8 mouse cellular contexts compared by ENCODE assay signal in the genomic region with DNA sequence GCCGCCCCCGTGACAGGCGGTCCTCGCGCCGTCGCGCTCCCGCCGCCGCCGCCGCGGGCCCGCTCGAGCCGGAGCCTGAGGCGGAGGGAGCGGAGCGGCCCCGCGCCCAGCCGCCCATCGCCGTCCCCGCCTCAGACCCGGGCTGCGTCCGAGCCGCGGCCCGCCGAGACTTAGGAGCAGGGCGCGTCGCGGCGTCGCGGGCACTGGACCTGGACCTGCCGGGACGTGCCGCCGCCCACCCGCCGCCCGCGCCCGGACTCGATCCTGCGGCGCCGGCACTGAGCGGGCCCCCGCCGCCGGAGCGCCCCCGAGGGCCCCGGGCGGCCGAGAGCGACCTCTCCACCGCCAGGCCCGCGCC. TPM values are rescaled to one million over a fixed set of nuclear protein-coding genes. Genes with fewer than 3 reads are reported as not detected.
A peak's percentile ranks its signal among the peaks of the same experiment; 100 is the strongest.
DNase-seq lines count a peak whose midpoint lies in the region; ATAC-seq and TF ChIP-seq lines count a peak whose summit lies in the region.

No protein-coding gene starts in this region.

- under 1% methylated on average over 64 of the region's 66 CpGs for WGBS in cerebellum, adult 2 months
- under 1% methylated on average over 55 of the region's 66 CpGs for WGBS in intestine, embryonic 16.5 days
- 0% methylated on average over 7 of the region's 66 CpGs for WGBS in neural tube, embryonic 14.5 days

- H3K4me2 ChIP-seq in intestine, embryonic 16.5 days (ENCODE audit: low read depth, low read length), result peak overlapping the region; percentile 92
- H3K4me2 ChIP-seq in neural tube, embryonic 14.5 days (ENCODE audit: low read depth, low read length), result peak overlapping the region; percentile 90

- peak overlapping the region; percentile 88 for H3K27ac ChIP-seq in cerebellum, adult 2 months (ENCODE audit: insufficient read depth, low read length)
- peak overlapping the region; percentile 93 for H3K27ac ChIP-seq in intestine, embryonic 16.5 days (ENCODE audit: low read length)
- peak overlapping the region; percentile 97 for H3K27ac ChIP-seq in neural tube, embryonic 14.5 days (ENCODE audit: low read depth, low read length)

- no peaks in the 10 kb centered on the region for H3K36me3 ChIP-seq in megakaryocyte, embryonic 14.5 days (replicated peaks; ENCODE audit: low read length)
- H3K36me3 ChIP-seq in intestine, embryonic 16.5 days (ENCODE audit: control insufficient read depth, insufficient read depth, low read length), result no peaks in the 10 kb centered on the region
- no peaks in the 10 kb centered on the region for H3K36me3 ChIP-seq in neural tube, embryonic 14.5 days (ENCODE audit: control insufficient read depth, insufficient read depth, low read length)

- H3K9ac ChIP-seq in intestine, embryonic 16.5 days (ENCODE audit: low read depth, low read length), result peak overlapping the region; percentile 94
- peak overlapping the region; percentile 99 for H3K9ac ChIP-seq in neural tube, embryonic 14.5 days (replicated peaks; ENCODE audit: low read depth, low read length)

- no peak for ATAC-seq in megakaryocyte, adult 5-6 weeks (ENCODE audit: poor library complexity, severe bottlenecking)
- peak; percentile 54 for ATAC-seq in intestine, embryonic 16.5 days
- ATAC-seq in neural tube, embryonic 14.5 days (ENCODE audit: low read depth), result peak; percentile 16

- peak overlapping the region; percentile 91 for H3K4me3 ChIP-seq in cerebellum, adult 2 months (replicated peaks; ENCODE audit: insufficient read depth, low read depth, low read length)
- H3K4me3 ChIP-seq in megakaryocyte, embryonic 14.5 days (replicated peaks), result peak overlapping the region; percentile 92
- H3K4me3 ChIP-seq in intestine, embryonic 16.5 days (ENCODE audit: low read length), result peak overlapping the region; percentile 82
- H3K4me3 ChIP-seq in neural tube, embryonic 14.5 days (ENCODE audit: low read depth, low read length), result peak overlapping the region; percentile 81

- H3K9me3 ChIP-seq in megakaryocyte, embryonic 14.5 days, result 0 out of 2 replicates have a peak, but pooled peaks cover 7% of the 10 kb centered on the region
- no peaks in the 10 kb centered on the region for H3K9me3 ChIP-seq in intestine, embryonic 16.5 days (ENCODE audit: control insufficient read depth, low read length)
- no peaks in the 10 kb centered on the region for H3K9me3 ChIP-seq in neural tube, embryonic 14.5 days (ENCODE audit: control insufficient read depth, low read length)

- peaks cover 6% of the 10 kb centered on the region for H3K4me1 ChIP-seq in cerebellum, adult 2 months (ENCODE audit: control insufficient read depth, insufficient read depth, low read length)
- H3K4me1 ChIP-seq in megakaryocyte, embryonic 14.5 days, result peaks cover 31% of the 10 kb centered on the region
- H3K4me1 ChIP-seq in intestine, embryonic 16.5 days (ENCODE audit: control insufficient read depth, insufficient read depth, low read length), result peaks cover 13% of the 10 kb centered on the region
- peaks cover 33% of the 10 kb centered on the region for H3K4me1 ChIP-seq in neural tube, embryonic 14.5 days (ENCODE audit: control insufficient read depth, insufficient read depth, low read length)

- DNase-seq in cerebellum, adult 2 months, result peak in 1 of 2 experiments; percentile 53
- DNase-seq in cerebellum, adult 8-10 months, result no peak
- no peak for DNase-seq in right cerebral cortex, postnatal 10 days (ENCODE audit: low spot score in 2 of 2)
- DNase-seq in cerebellum, adult 11 months, result no peak

- no peak for TF ChIP-seq POLR2A in cerebellum, adult 2 months (IDR thresholded peaks at IDR 0.05; ENCODE audit: borderline replicate concordance, insufficient read depth, low read length)

- TF ChIP-seq CTCF in cerebellum, adult 2 months (IDR thresholded peaks at IDR 0.05; ENCODE audit: borderline replicate concordance, insufficient read depth, low read depth, low read length), result no peak

- no peaks in the 10 kb centered on the region for H3K27me3 ChIP-seq in cerebellum, adult 2 months (ENCODE audit: control insufficient read depth, insufficient read depth, low read length)
- H3K27me3 ChIP-seq in megakaryocyte, embryonic 14.5 days (replicated peaks), result peaks cover 45% of the 10 kb centered on the region
- H3K27me3 ChIP-seq in intestine, embryonic 16.5 days (replicated peaks; ENCODE audit: control insufficient read depth, insufficient read depth, low read length), result 0 out of 2 replicates have a peak, but pooled peaks cover 2% of the 10 kb centered on the region
- no peaks in the 10 kb centered on the region; the same call in 1 of the 2 replicates for H3K27me3 ChIP-seq in neural tube, embryonic 14.5 days (ENCODE audit: control insufficient read depth, insufficient read depth, low read length)

RNA-seq across cellular contexts. Expression of a gene that starts 0.8 kb away (rescaled TPM):
- 43.8 and 52.1 TPM in 2 replicates for polyA plus RNA-seq in cerebellum, adult 2 months (2012; rRNA removed)
- polyA plus RNA-seq in megakaryocyte, embryonic 14.5 days (2012; ENCODE audit: insufficient read depth, low replicate concordance), result 5.7 and 9.3 TPM in 2 replicates
- 16.3 and 19.1 TPM in 2 replicates for total RNA-seq in megakaryocyte, adult 5-6 weeks (2015)
- 17.9 and 20.4 TPM in 2 replicates for total RNA-seq in megakaryocyte, adult 5-6 weeks (2017)
- polyA plus RNA-seq in intestine, embryonic 16.5 days (2015; fragmentation: Nextera tagmentation; extraction: Ambion mirVana), result 6.6 and 6.8 TPM in 2 replicates
- polyA plus RNA-seq in neural tube, embryonic 14.5 days (2014; fragmentation: Nextera tagmentation; extraction: Ambion mirVana), result 30.6 and 32.5 TPM in 2 replicates
